Mouse (Mus musculus): ENCODE measurements around the gene Mindy3.

DNA sequence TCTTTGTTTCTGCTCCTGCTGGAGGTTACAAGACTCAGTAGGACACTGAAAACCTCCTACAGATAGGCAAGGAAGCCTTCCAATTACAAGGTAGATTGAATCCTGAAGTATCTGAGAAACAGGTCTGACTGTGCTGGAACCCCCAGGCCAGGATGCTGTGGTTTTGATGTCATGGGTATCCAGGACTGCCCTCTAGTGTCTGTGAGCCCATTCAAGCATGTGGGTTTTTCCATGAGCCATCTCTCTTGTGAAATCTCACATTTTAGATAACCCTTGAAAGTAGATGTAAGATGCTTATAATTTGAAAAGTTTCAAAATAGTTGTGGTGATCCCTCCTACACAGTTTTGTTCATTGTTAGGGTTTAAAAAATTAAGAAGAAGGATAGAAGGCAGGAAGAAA lies 110.8 kb downstream of the Mindy3 start:
- TF ChIP-seq POLR2A (IDR thresholded peaks at IDR 0.05; ENCODE audit: borderline replicate concordance, insufficient read depth, low read length): no peak
- TF ChIP-seq CTCF (IDR thresholded peaks at IDR 0.05; ENCODE audit: borderline replicate concordance, insufficient read depth, low read depth, low read length): no peak
